Mouse (Mus musculus) frontal cortex, postnatal 25 days (tissue): Measurements from ENCODE around the gene Gm17087.

Experiments
- DNase-seq, 2 experiments: peaks; one replicate each; pipeline ENCODE4 v3.0.0; 2022; ENCODE audit warnings: low spot score in 2 of 2

Gene Gm17087

GRCm38 (mm10) chr17:8546366-8546765 is 20.4 kb downstream of the Gm17087 start:
- no peak for DNase-seq

GRCm38 (mm10) chr17:8541974-8542538 is 24.7 kb downstream of the Gm17087 start:
- peak in 1 of 2 experiments; percentile 19 for DNase-seq

- no peak for DNase-seq
These were observed 28.6 kb downstream of the Gm17087 start for GRCm38 (mm10) chr17:8538102-8538501.

- no peak for DNase-seq
These were observed 30.2 kb downstream of the Gm17087 start for GRCm38 (mm10) chr17:8536522-8536921.

- no peak for DNase-seq
These were observed 32.9 kb downstream of the Gm17087 start for GRCm38 (mm10) chr17:8533828-8534227.

GRCm38 (mm10) chr17:8532609-8533008 is 34.1 kb downstream of the Gm17087 start:
- no peak for DNase-seq

GRCm38 (mm10) chr17:8528641-8529040 is 38.1 kb downstream of the Gm17087 start:
- no peak for DNase-seq

- DNase-seq: no peak
These were observed 39.9 kb downstream of the Gm17087 start for GRCm38 (mm10) chr17:8526815-8527261.

GRCm38 (mm10) chr17:8525971-8526740 is 40.6 kb downstream of the Gm17087 start:
- DNase-seq: no peak

- DNase-seq: no peak
These were observed 41.5 kb downstream of the Gm17087 start, which contains the start of gene Pde10a for GRCm38 (mm10) chr17:8525225-8525721. Gene Pde10a (plus strand): TSS chr17:8525372.

- DNase-seq: peak; percentile 66 to 80
These were observed 42.2 kb downstream of the Gm17087 start for GRCm38 (mm10) chr17:8524387-8525165.

GRCm38 (mm10) chr17:8523986-8524385 is 42.8 kb downstream of the Gm17087 start:
- no peak for DNase-seq

- DNase-seq: no peak
These were observed 50.7 kb downstream of the Gm17087 start for GRCm38 (mm10) chr17:8516006-8516405.
